In the genomic region with DNA sequence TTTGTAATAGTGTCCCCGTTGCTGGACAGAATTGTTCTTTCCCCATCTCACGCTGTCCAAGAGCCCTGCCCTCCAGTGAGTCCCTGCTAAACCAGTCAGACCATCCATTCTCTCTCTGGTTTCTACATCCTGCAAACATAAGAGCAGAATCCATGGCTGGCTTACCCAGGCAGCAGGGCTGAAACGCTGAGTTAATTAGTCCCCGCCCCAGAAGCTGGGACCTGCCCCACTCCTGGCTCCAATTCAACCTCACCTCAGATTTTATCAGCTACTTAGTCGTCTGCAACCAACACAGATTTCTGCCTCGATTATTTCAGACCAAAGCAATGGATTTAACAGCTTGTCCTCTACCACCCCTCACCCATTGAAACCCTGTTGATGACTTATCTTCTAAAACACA, we compare ENCODE assay signal across 14 mouse cellular contexts. TPM values are rescaled to one million over a fixed set of nuclear protein-coding genes. Genes with fewer than 3 reads are reported as not detected.
DNase-seq lines count a peak whose midpoint lies in the region; ATAC-seq and TF ChIP-seq lines count a peak whose summit lies in the region.
"Had no signal": no experiment of that assay in that cellular context is flagged by ENCODE, and none has a peak within 500 bp of the region (broad histone marks: within the 10 kb centered on the region; RNA-seq: fewer than 3 reads in every experiment).

No protein-coding gene starts in this region.

- peak; percentile 5 for DNase-seq in midbrain, postnatal 0 days (ENCODE audit: low spot score)
- DNase-seq in midbrain, embryonic 11.5 days (ENCODE audit: low spot score, missing footprints) = no peak
- DNase-seq in fat pad, adult 2 months (ENCODE audit: extremely low read depth, low read depth, low spot score) = peak; percentile 37
- DNase-seq in yolk sac, embryonic 10.5 days (ENCODE audit: low spot score) = no peak
- DNase-seq: cerebellum, adult 11 months; liver; right cerebral cortex, postnatal 4 days had no signal

- H3K4me1 ChIP-seq in midbrain, postnatal 0 days (ENCODE audit: insufficient read depth, low read length) = no peaks in the 10 kb centered on the region
- H3K4me1 ChIP-seq in midbrain, embryonic 11.5 days (ENCODE audit: control insufficient read depth, insufficient read depth, low read length) = no peaks in the 10 kb centered on the region
- H3K4me1 ChIP-seq in kidney, embryonic 14.5 days (ENCODE audit: control insufficient read depth, insufficient read depth, low read length) = no peaks in the 10 kb centered on the region; the same call in 1 of the 2 replicates
- H3K4me1 ChIP-seq in limb, embryonic 15.5 days = peaks cover 23% of the 10 kb centered on the region; the same call in 1 of the 2 replicates

- WGBS in midbrain, postnatal 0 days = 61% methylated on average over 6 of the region's 6 CpGs
- 66% methylated on average over 6 of the region's 6 CpGs for WGBS in midbrain, embryonic 11.5 days
- 53% methylated on average over 6 of the region's 6 CpGs for WGBS in kidney, embryonic 14.5 days
- 20% methylated on average over 6 of the region's 6 CpGs for WGBS in limb, embryonic 15.5 days

- ATAC-seq in midbrain, postnatal 0 days (ENCODE audit: low FRiP score) = no peak
- no peak for ATAC-seq in midbrain, embryonic 11.5 days (ENCODE audit: low FRiP score)
- ATAC-seq in kidney, embryonic 14.5 days (ENCODE audit: low FRiP score, low TSS enrichment) = peak; percentile 50; the same call in 1 of the 2 replicates
- no peak for ATAC-seq in limb, embryonic 15.5 days (ENCODE audit: insufficient number of reproducible peaks, low FRiP score, low TSS enrichment, low read depth)
- no peak for ATAC-seq in inflammation-experienced regulatory T-cells, adult 6 months

- TF ChIP-seq CTCF in midbrain, postnatal 0 days (IDR thresholded peaks at IDR 0.05) = no peak

- no peak overlapping the region for H3K4me2 ChIP-seq in midbrain, postnatal 0 days (ENCODE audit: low read depth, low read length, poor library complexity, severe bottlenecking)
- H3K4me2 ChIP-seq in midbrain, embryonic 11.5 days = no peak overlapping the region
- H3K4me2 ChIP-seq in kidney, embryonic 14.5 days (replicated peaks; ENCODE audit: low read depth, low read length) = no peak overlapping the region
- no peak overlapping the region for H3K4me2 ChIP-seq in limb, embryonic 15.5 days
- H3K4me2 ChIP-seq: hindbrain, embryonic 14.5 days; lung, embryonic 15.5 days had no signal

- no peak overlapping the region for H3K4me3 ChIP-seq in midbrain, postnatal 0 days (ENCODE audit: low read depth, low read length)
- no peak overlapping the region for H3K4me3 ChIP-seq in midbrain, embryonic 11.5 days (ENCODE audit: low read depth, low read length)
- H3K4me3 ChIP-seq in kidney, embryonic 14.5 days (ENCODE audit: low read length) = no peak overlapping the region
- H3K4me3 ChIP-seq in limb, embryonic 15.5 days = no peak overlapping the region
- H3K4me3 ChIP-seq: left cerebral cortex, adult 2 months; lung, embryonic 15.5 days; myocyte had no signal

- H3K9me3 ChIP-seq in midbrain, postnatal 0 days (ENCODE audit: low read length) = no peaks in the 10 kb centered on the region
- no peaks in the 10 kb centered on the region for H3K9me3 ChIP-seq in midbrain, embryonic 11.5 days (ENCODE audit: control insufficient read depth, low read length)
- no peaks in the 10 kb centered on the region for H3K9me3 ChIP-seq in kidney, embryonic 14.5 days (ENCODE audit: control insufficient read depth, low read length)
- no peaks in the 10 kb centered on the region for H3K9me3 ChIP-seq in limb, embryonic 15.5 days
- H3K9me3 ChIP-seq: lung, embryonic 15.5 days had no signal

- no peaks in the 10 kb centered on the region for H3K36me3 ChIP-seq in midbrain, postnatal 0 days (ENCODE audit: insufficient read depth, low read length)
- H3K36me3 ChIP-seq in midbrain, embryonic 11.5 days (ENCODE audit: control insufficient read depth, insufficient read depth, low read length) = no peaks in the 10 kb centered on the region
- H3K36me3 ChIP-seq in kidney, embryonic 14.5 days (ENCODE audit: control insufficient read depth, insufficient read depth, low read length) = no peaks in the 10 kb centered on the region
- H3K36me3 ChIP-seq in limb, embryonic 15.5 days = peaks cover 12% of the 10 kb centered on the region
- H3K36me3 ChIP-seq: lung, embryonic 15.5 days had no signal

- H3K27ac ChIP-seq in midbrain, postnatal 0 days (ENCODE audit: low read depth, low read length) = no peak overlapping the region
- H3K27ac ChIP-seq in midbrain, embryonic 11.5 days (ENCODE audit: low read depth, low read length) = no peak overlapping the region
- H3K27ac ChIP-seq in kidney, embryonic 14.5 days (ENCODE audit: low read depth, low read length) = no peak overlapping the region
- peak overlapping the region; percentile 33; the same call in 1 of the 2 replicates for H3K27ac ChIP-seq in limb, embryonic 15.5 days
- H3K27ac ChIP-seq: hindbrain, embryonic 14.5 days; left cerebral cortex, adult 2 months; lung, embryonic 15.5 days had no signal

- H3K9ac ChIP-seq in midbrain, postnatal 0 days (replicated peaks; ENCODE audit: low read length, poor library complexity, severe bottlenecking) = no peak overlapping the region
- no peak overlapping the region for H3K9ac ChIP-seq in midbrain, embryonic 11.5 days (ENCODE audit: low read length)
- H3K9ac ChIP-seq in kidney, embryonic 14.5 days (ENCODE audit: low read depth, low read length) = no peak overlapping the region
- H3K9ac ChIP-seq in limb, embryonic 15.5 days = no peak overlapping the region
- H3K9ac ChIP-seq: hindbrain, embryonic 14.5 days; lung, embryonic 15.5 days had no signal

- H3K27me3 ChIP-seq in midbrain, postnatal 0 days (ENCODE audit: insufficient read depth, low read length) = no peaks in the 10 kb centered on the region
- H3K27me3 ChIP-seq in midbrain, embryonic 11.5 days (ENCODE audit: control insufficient read depth, insufficient read depth, low read length) = no peaks in the 10 kb centered on the region
- no peaks in the 10 kb centered on the region for H3K27me3 ChIP-seq in kidney, embryonic 14.5 days (ENCODE audit: control insufficient read depth, insufficient read depth, low read length)
- H3K27me3 ChIP-seq in limb, embryonic 15.5 days = no peaks in the 10 kb centered on the region
- H3K27me3 ChIP-seq: lung, embryonic 15.5 days had no signal

RNA-seq across cellular contexts. Expression of a gene that starts 37.6 kb away (rescaled TPM):
- 32.7 and 39.0 TPM in 2 replicates for total RNA-seq in midbrain, postnatal 0 days (2014; rRNA removed)
- polyA plus RNA-seq in midbrain, postnatal 0 days (2015; fragmentation: Nextera tagmentation; extraction: Ambion mirVana) = 8.4 and 10.0 TPM in 2 replicates
- 40.0 TPM in 2 replicates for polyA plus RNA-seq in midbrain, embryonic 11.5 days (2014; fragmentation: Nextera tagmentation; extraction: Ambion mirVana)
- polyA plus RNA-seq in kidney, embryonic 14.5 days (2014; fragmentation: Nextera tagmentation; extraction: Ambion mirVana) = 33.1 and 42.1 TPM in 2 replicates
- polyA plus RNA-seq in limb, embryonic 15.5 days (2015; fragmentation: Nextera tagmentation; extraction: Ambion mirVana) = 16.3 and 23.7 TPM in 2 replicates
- polyA plus RNA-seq in inflammation-experienced regulatory T-cells, adult 6 months (2017; shearing (Covaris generic)) = 10 to 100 TPM; 22.8 to 35.4 (median 30.6) TPM

Comparison
In these comparisons a context has a peak if more than half of its experiments do, and no peak if none do; other contexts are left out.
1. DNase-seq: peak in midbrain, postnatal 0 days (single experiment) and fat pad, adult 2 months (single experiment); none in midbrain, embryonic 11.5 days (single experiment) and yolk sac, embryonic 10.5 days (single experiment).